Mouse (Mus musculus) embryonic facial prominence, embryonic 12.5 days (tissue): Measurements from ENCODE around the gene Naa80. TPM values are rescaled to one million over a fixed set of nuclear protein-coding genes. Genes with fewer than 3 reads are reported as not detected.
"Not testable (repeated sequence)": the region's sequence is repeated elsewhere in the genome, so short reads cannot be mapped to it uniquely, and the experiment has no call there.

Experiments
- ATAC-seq: fragments of 200-750 bp; cut with Nextera tagmentation; 2 replicates; pipeline ENCODE4 v1.8.0; 2017; ENCODE audit not compliant: insufficient number of reproducible peaks, insufficient read depth, low FRiP score, low TSS enrichment
- H3K27ac ChIP-seq: fragments of 300-500 bp; sonication (generic); 2 replicates; pipeline ENCODE4 v1.5.1; 2016; ENCODE audit warnings: mild to moderate bottlenecking
- H3K27me3 ChIP-seq: fragments of 300-500 bp; sonication (generic); 2 replicates; pipeline ENCODE4 v1.6.1; 2016; ENCODE audit warnings: mild to moderate bottlenecking, moderate library complexity
- H3K36me3 ChIP-seq: fragments of 300-500 bp; sonication (generic); 2 replicates; pipeline ENCODE4 v1.6.1; 2016; ENCODE audit warnings: mild to moderate bottlenecking
- H3K4me1 ChIP-seq: fragments of 300-500 bp; sonication (generic); 2 replicates; pipeline ENCODE4 v1.6.1; 2016
- H3K4me2 ChIP-seq: fragments of 300-500 bp; sonication (generic); replicated peaks from 2 replicates; pipeline ENCODE4 v1.6.1; 2016; ENCODE audit warnings: mild to moderate bottlenecking, moderate library complexity
- H3K4me3 ChIP-seq: fragments of 300-500 bp; sonication (generic); 2 replicates; pipeline ENCODE4 v1.5.1; 2016; ENCODE audit warnings: mild to moderate bottlenecking
- H3K9ac ChIP-seq: fragments of 300-500 bp; sonication (generic); 2 replicates; pipeline ENCODE4 v1.6.1; 2016; ENCODE audit warnings: mild to moderate bottlenecking, moderate library complexity
- H3K9me3 ChIP-seq: fragments of 300-500 bp; sonication (generic); 2 replicates; pipeline ENCODE4 v1.6.1; 2016; ENCODE audit warnings: mild to moderate bottlenecking, moderate library complexity
- WGBS: fragments of 180-500 bp; shearing (Covaris S2); methylation state at CpG from one replicate; pipeline ENCODE4 v1.1.7; 2016; 5-methylcytosine and 5-hydroxymethylcytosine counted together
- polyA plus RNA-seq: library from polyadenylated mRNA; unstranded; fragments of >200 nt; fragmentation: Nextera tagmentation; extraction: Ambion mirVana; gene quantifications from 2 replicates; pipeline ENCODE4 v1.2.1, GENCODE M21; 2016

The Naa80 gene
- polyA plus RNA-seq, 1 experiment from 2014 or later: 15.4 TPM

GRCm38 (mm10) chr9:107566855-107567254, 11.8 kb upstream of the Naa80 start:
- 57% methylated on average over 3 of the region's 3 CpGs for WGBS
- Histone ChIP-seq H3K9ac (no peak overlapping the region), H3K4me2 (0 out of 2 replicates have a peak overlapping the region, but pooled peaks have one; percentile 86), H3K9me3 (no peaks in the 10 kb centered on the region), H3K36me3 (peaks cover 33% of the 10 kb centered on the region), H3K27me3 (no peaks in the 10 kb centered on the region), H3K4me3 (no peak overlapping the region), H3K27ac (peak overlapping the region; percentile 64; the same call in 1 of the 2 replicates), H3K4me1 (peaks cover 47% of the 10 kb centered on the region)
- no peak for ATAC-seq

- no peak for ATAC-seq
- H3K27me3 ChIP-seq: no peaks in the 10 kb centered on the region
- 7% methylated on average over 18 of the region's 18 CpGs for WGBS
- H3K4me2 ChIP-seq: peak within 1 kb of the TSS; percentile 86
- no peaks in the 10 kb centered on the region for H3K9me3 ChIP-seq
- H3K9ac ChIP-seq: peak within 1 kb of the TSS; percentile 84
- H3K27ac ChIP-seq: peak within 1 kb of the TSS; percentile 88
- peaks cover 42% of the 10 kb centered on the region for H3K4me1 ChIP-seq
- peaks cover 38% of the 10 kb centered on the region for H3K36me3 ChIP-seq
- H3K4me3 ChIP-seq: peak within 1 kb of the TSS; percentile 89
Observed at GRCm38 (mm10) chr9:107567702-107568319, 10.9 kb upstream of the Naa80 start, which contains the start of gene Hyal2. Gene Hyal2, plus strand, starts transcription at chr9:107567945.

GRCm38 (mm10) chr9:107568331-107569261, 10.1 kb upstream of the Naa80 start:
- under 1% methylated on average over 41 of the region's 41 CpGs for WGBS
- Histone ChIP-seq H3K4me1 (peaks cover 40% of the 10 kb centered on the region), H3K27me3 (no peaks in the 10 kb centered on the region)

GRCm38 (mm10) chr9:107569270-107569669, 9.4 kb upstream of the Naa80 start:
- peak overlapping the region; percentile 88 for H3K27ac ChIP-seq
- H3K9me3 ChIP-seq: no peaks in the 10 kb centered on the region
- H3K4me1 ChIP-seq: peaks cover 33% of the 10 kb centered on the region
- peak; percentile 1; the same call in 1 of the 2 replicates for ATAC-seq
- peak overlapping the region; percentile 89 for H3K4me3 ChIP-seq
- peak overlapping the region; percentile 84 for H3K9ac ChIP-seq
- 0% methylated on average over 23 of the region's 23 CpGs for whole genome bisulfite sequencing
- peak overlapping the region; percentile 86 for H3K4me2 ChIP-seq
- peaks cover 50% of the 10 kb centered on the region for H3K36me3 ChIP-seq
- no peaks in the 10 kb centered on the region for H3K27me3 ChIP-seq

More at GRCm38 (mm10) chr9:107568331-107569261, 10.1 kb upstream of the Naa80 start:
- peak; percentile 83 for ATAC-seq
- Histone ChIP-seq H3K27ac (peak overlapping the region; percentile 88), H3K9ac (peak overlapping the region; percentile 84), H3K4me2 (peak overlapping the region; percentile 86), H3K36me3 (peaks cover 46% of the 10 kb centered on the region), H3K9me3 (no peaks in the 10 kb centered on the region), H3K4me3 (peak overlapping the region; percentile 89)

GRCm38 (mm10) chr9:107570016-107570415, 8.7 kb upstream of the Naa80 start:
- WGBS: 47% methylated on average over 13 of the region's 13 CpGs
- H3K9ac ChIP-seq: peak overlapping the region; percentile 84
- H3K9me3 ChIP-seq: no peaks in the 10 kb centered on the region
- H3K4me1 ChIP-seq: peaks cover 32% of the 10 kb centered on the region
- peak overlapping the region; percentile 88 for H3K27ac ChIP-seq
- no peak for ATAC-seq
- H3K27me3 ChIP-seq: no peaks in the 10 kb centered on the region
- H3K4me3 ChIP-seq: peak overlapping the region; percentile 89
- H3K4me2 ChIP-seq: peak overlapping the region; percentile 86
- peaks cover 53% of the 10 kb centered on the region for H3K36me3 ChIP-seq

- WGBS: 92% methylated on average over 21 of the region's 21 CpGs
- peaks cover 47% of the 10 kb centered on the region for H3K36me3 ChIP-seq
- no peak for ATAC-seq
- peak overlapping the region; percentile 86 for H3K4me2 ChIP-seq
- H3K9ac ChIP-seq: peak overlapping the region; percentile 84
- H3K4me1 ChIP-seq: peaks cover 32% of the 10 kb centered on the region
- H3K9me3 ChIP-seq: no peaks in the 10 kb centered on the region
- peak overlapping the region; percentile 89 for H3K4me3 ChIP-seq
- no peaks in the 10 kb centered on the region for H3K27me3 ChIP-seq
- H3K27ac ChIP-seq: no peak overlapping the region
Observed at GRCm38 (mm10) chr9:107570845-107571244, 7.8 kb upstream of the Naa80 start.

- peak overlapping the region; percentile 86 for H3K4me2 ChIP-seq
- no peak overlapping the region for H3K4me3 ChIP-seq
Observed at GRCm38 (mm10) chr9:107571534-107572326, 7.0 kb upstream of the Naa80 start.

GRCm38 (mm10) chr9:107572327-107572662, 6.4 kb upstream of the Naa80 start:
- Histone ChIP-seq H3K4me1 (peaks cover 40% of the 10 kb centered on the region), H3K9me3 (no peaks in the 10 kb centered on the region), H3K4me3 (no peak overlapping the region), H3K9ac (no peak overlapping the region), H3K4me2 (no peak overlapping the region), H3K27ac (no peak overlapping the region), H3K36me3 (peaks cover 44% of the 10 kb centered on the region), H3K27me3 (no peaks in the 10 kb centered on the region)
- WGBS: 97% methylated on average over 2 of the region's 2 CpGs
- ATAC-seq: no peak

More at GRCm38 (mm10) chr9:107571534-107572326, 7.0 kb upstream of the Naa80 start:
- Histone ChIP-seq H3K27ac (no peak overlapping the region), H3K9me3 (no peaks in the 10 kb centered on the region), H3K4me1 (peaks cover 40% of the 10 kb centered on the region), H3K27me3 (no peaks in the 10 kb centered on the region), H3K9ac (peak overlapping the region; percentile 84; the same call in 1 of the 2 replicates), H3K36me3 (peaks cover 44% of the 10 kb centered on the region)
- 95% methylated on average over 22 of the region's 22 CpGs for WGBS
- ATAC-seq: no peak

- H3K27me3 ChIP-seq, ATAC-seq, H3K9ac ChIP-seq, H3K9me3 ChIP-seq, H3K4me2 ChIP-seq, H3K27ac ChIP-seq, H3K4me3 ChIP-seq: not testable (repeated sequence)
- 87% methylated on average over 6 of the region's 6 CpGs for WGBS
- Histone ChIP-seq H3K36me3 (peaks cover 44% of the 10 kb centered on the region), H3K4me1 (peaks cover 41% of the 10 kb centered on the region)
Observed at GRCm38 (mm10) chr9:107573774-107574173, 4.9 kb upstream of the Naa80 start.

- ATAC-seq: no peak
- H3K9me3 ChIP-seq: no peaks in the 10 kb centered on the region
- peak overlapping the region; percentile 75 for H3K27ac ChIP-seq
- peaks cover 40% of the 10 kb centered on the region for H3K4me1 ChIP-seq
- peak overlapping the region; percentile 57; the same call in 1 of the 2 replicates for H3K4me2 ChIP-seq
- H3K27me3 ChIP-seq: no peaks in the 10 kb centered on the region
- H3K36me3 ChIP-seq: peaks cover 38% of the 10 kb centered on the region
- no peak overlapping the region for H3K4me3 ChIP-seq
- no peak overlapping the region for H3K9ac ChIP-seq
- 76% methylated on average over 14 of the region's 14 CpGs for WGBS
Observed at GRCm38 (mm10) chr9:107575579-107576356, 2.9 kb upstream of the Naa80 start.
